Mouse (Mus musculus): ENCODE results near the gene Inafm2. TPM values are rescaled to one million over a fixed set of nuclear protein-coding genes. Genes with fewer than 3 reads are reported as not detected.

Inafm2 gene
- polyA plus RNA-seq, 1 experiment from 2014 or later, result 31.9 TPM

DNA sequence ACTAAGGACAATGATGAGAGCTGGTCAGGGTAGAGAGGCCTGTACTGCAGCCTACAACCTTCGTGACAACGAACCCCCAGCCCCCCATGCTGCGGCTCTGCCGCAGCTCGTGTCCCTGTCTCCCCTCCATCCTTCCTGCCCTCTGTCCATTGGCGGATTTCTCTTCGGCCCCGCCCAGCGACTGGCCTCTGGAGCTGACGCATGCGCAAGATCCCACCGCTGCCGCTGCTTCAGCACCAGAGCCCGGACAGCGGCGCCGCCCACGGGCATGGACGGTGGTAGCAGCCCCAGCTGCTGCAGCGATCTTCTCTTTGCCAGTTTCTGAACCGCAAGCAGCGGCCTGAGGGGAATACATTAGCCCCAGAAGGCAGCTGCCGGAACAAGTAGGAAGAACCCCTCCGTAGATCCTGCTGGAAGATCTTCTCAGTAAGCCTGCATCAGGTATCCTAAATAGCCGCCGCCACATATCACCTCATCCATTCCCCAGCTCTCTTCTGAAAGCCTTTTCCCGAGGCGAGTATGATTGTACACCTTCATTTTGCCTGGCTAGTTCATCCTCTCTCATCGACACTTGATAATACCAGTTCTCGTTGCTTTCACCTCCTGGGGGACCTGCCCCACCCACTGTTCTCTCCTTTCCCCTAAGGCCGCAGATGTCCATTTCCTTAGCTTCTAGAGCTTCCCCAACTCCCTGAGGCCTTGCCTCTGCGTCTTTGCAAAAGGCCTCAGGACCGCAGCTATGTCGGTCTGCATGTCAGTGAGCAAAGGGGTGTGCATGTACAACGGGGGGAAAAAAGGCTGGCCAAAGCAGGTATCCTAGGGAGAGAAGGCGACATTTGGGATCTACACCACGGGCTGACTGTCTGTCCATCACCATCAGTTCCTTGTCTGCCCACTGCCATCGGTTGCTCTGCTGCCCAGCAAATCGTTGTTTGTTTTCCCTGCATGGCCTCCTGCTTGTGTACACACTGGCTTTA lies 34.2 kb downstream of the Inafm2 start, which contains the start of gene Disp2:
Gene Disp2 (plus strand): TSS at position 216 of the 977 bp plus-strand sequence.
- Histone ChIP-seq H3K4me2 (ENCODE audit: low read length) (peak within 1 kb of the TSS; percentile 58), H3K4me1 (replicated peaks; ENCODE audit: control insufficient read depth, insufficient read depth, low read length) (no peaks in the 10 kb centered on the region), H3K27ac (ENCODE audit: low read depth) (no peak within 1 kb of the TSS), H3K27me3 (replicated peaks; ENCODE audit: control insufficient read depth, insufficient read depth, low read length) (0 out of 2 replicates have a peak, but pooled peaks cover 3% of the 10 kb centered on the region), H3K4me3 (ENCODE audit: low read depth, low read length) (peak within 1 kb of the TSS; percentile 30), H3K36me3 (ENCODE audit: control insufficient read depth, insufficient read depth, low read length) (no peaks in the 10 kb centered on the region), H3K9ac (ENCODE audit: low read length) (0 out of 2 replicates have a peak within 1 kb of the TSS, but pooled peaks have one; percentile 17), H3K9me3 (ENCODE audit: control insufficient read depth, low read length) (no peaks in the 10 kb centered on the region)
- WGBS, result 11% methylated on average over 39 of the region's 39 CpGs
- ATAC-seq (replicated peaks; ENCODE audit: low FRiP score, low TSS enrichment, low read depth) (peak; percentile 88), DNase-seq (ENCODE audit: low spot score) (peak; percentile 96)

- ATAC-seq (replicated peaks; ENCODE audit: low FRiP score, low TSS enrichment, low read depth), result no peak
- 28% methylated on average over 1 of the region's 1 CpGs for WGBS
- no peak for DNase-seq (ENCODE audit: low spot score)
- H3K4me3 ChIP-seq (ENCODE audit: low read depth, low read length), result no peak overlapping the region
- no peak overlapping the region for H3K4me2 ChIP-seq (ENCODE audit: low read length)
- no peaks in the 10 kb centered on the region for H3K9me3 ChIP-seq (ENCODE audit: control insufficient read depth, low read length)
- H3K36me3 ChIP-seq (ENCODE audit: control insufficient read depth, insufficient read depth, low read length), result no peaks in the 10 kb centered on the region
- no peak overlapping the region for H3K9ac ChIP-seq (ENCODE audit: low read length)
- 0 out of 2 replicates have a peak, but pooled peaks cover 3% of the 10 kb centered on the region for H3K27me3 ChIP-seq (replicated peaks; ENCODE audit: control insufficient read depth, insufficient read depth, low read length)
- no peak overlapping the region for H3K27ac ChIP-seq (ENCODE audit: low read depth)
- H3K4me1 ChIP-seq (replicated peaks; ENCODE audit: control insufficient read depth, insufficient read depth, low read length), result no peaks in the 10 kb centered on the region
Observed at GRCm38 (mm10) chr2:118781115-118781514, 35.6 kb downstream of the Inafm2 start.

DNA sequence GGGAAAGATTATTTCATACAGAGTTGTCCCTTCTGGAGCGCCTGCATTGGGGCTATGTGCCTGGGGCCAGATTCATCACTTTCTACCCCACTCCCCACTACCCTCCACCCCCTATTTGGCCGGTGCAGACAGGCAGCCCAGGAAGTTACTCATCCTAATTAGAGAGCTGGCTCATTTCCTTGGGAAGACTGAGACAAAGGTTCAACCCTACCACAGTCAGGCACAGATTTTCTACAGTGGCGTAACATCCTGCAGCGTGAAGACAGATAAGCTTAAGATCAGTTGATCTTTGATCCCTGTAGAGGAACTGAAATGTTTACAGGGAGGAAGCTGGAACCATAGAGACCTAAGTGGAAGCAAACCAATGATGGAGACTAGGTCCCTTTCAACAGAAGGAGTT lies 36.7 kb downstream of the Inafm2 start:
- no peaks in the 10 kb centered on the region for H3K4me1 ChIP-seq (replicated peaks; ENCODE audit: control insufficient read depth, insufficient read depth, low read length)
- no peaks in the 10 kb centered on the region for H3K36me3 ChIP-seq (ENCODE audit: control insufficient read depth, insufficient read depth, low read length)
- H3K4me2 ChIP-seq (ENCODE audit: low read length), result no peak overlapping the region
- H3K27me3 ChIP-seq (replicated peaks; ENCODE audit: control insufficient read depth, insufficient read depth, low read length), result 0 out of 2 replicates have a peak, but pooled peaks cover 3% of the 10 kb centered on the region
- no peak overlapping the region for H3K9ac ChIP-seq (ENCODE audit: low read length)
- 61% methylated on average over 4 of the region's 4 CpGs for WGBS
- no peak overlapping the region for H3K4me3 ChIP-seq (ENCODE audit: low read depth, low read length)
- H3K27ac ChIP-seq (ENCODE audit: low read depth), result no peak overlapping the region
- no peak for ATAC-seq (replicated peaks; ENCODE audit: low FRiP score, low TSS enrichment, low read depth)
- H3K9me3 ChIP-seq (ENCODE audit: control insufficient read depth, low read length), result no peaks in the 10 kb centered on the region
- DNase-seq (ENCODE audit: low spot score), result no peak

GRCm38 (mm10) chr2:118783093-118783492 lies 37.5 kb downstream of the Inafm2 start:
- Histone ChIP-seq H3K4me1 (replicated peaks; ENCODE audit: control insufficient read depth, insufficient read depth, low read length) (no peaks in the 10 kb centered on the region), H3K9me3 (ENCODE audit: control insufficient read depth, low read length) (no peaks in the 10 kb centered on the region), H3K9ac (ENCODE audit: low read length) (no peak overlapping the region), H3K4me3 (ENCODE audit: low read depth, low read length) (no peak overlapping the region), H3K27me3 (replicated peaks; ENCODE audit: control insufficient read depth, insufficient read depth, low read length) (0 out of 2 replicates have a peak, but pooled peaks cover 3% of the 10 kb centered on the region), H3K36me3 (ENCODE audit: control insufficient read depth, insufficient read depth, low read length) (no peaks in the 10 kb centered on the region), H3K4me2 (ENCODE audit: low read length) (no peak overlapping the region), H3K27ac (ENCODE audit: low read depth) (no peak overlapping the region)
- ATAC-seq (replicated peaks; ENCODE audit: low FRiP score, low TSS enrichment, low read depth) (no peak), DNase-seq (ENCODE audit: low spot score) (no peak)
- 53% methylated on average over 5 of the region's 5 CpGs for WGBS

DNA sequence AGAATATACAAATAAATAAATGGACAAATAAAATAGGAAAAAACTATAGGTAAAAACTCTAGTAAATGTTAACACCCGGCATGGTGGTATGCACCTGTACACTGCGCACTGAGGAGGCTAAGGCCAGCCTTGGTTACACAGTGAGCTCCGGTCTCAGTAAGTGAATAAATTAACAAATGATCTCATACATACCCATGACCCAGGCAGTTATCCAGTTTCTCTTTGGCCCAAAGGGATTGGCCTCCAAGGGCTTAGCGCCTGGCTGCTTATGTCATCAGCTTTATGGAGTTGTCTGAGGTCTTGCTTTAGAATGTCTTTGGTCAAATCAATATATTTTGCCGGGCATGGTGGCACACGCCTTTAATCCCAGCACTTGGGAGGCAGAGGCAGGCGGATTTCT lies 38.1 kb downstream of the Inafm2 start:
- no peak for ATAC-seq (replicated peaks; ENCODE audit: low FRiP score, low TSS enrichment, low read depth)
- no peak overlapping the region for H3K4me2 ChIP-seq (ENCODE audit: low read length)
- 0 out of 2 replicates have a peak, but pooled peaks cover 3% of the 10 kb centered on the region for H3K27me3 ChIP-seq (replicated peaks; ENCODE audit: control insufficient read depth, insufficient read depth, low read length)
- no peaks in the 10 kb centered on the region for H3K36me3 ChIP-seq (ENCODE audit: control insufficient read depth, insufficient read depth, low read length)
- H3K4me1 ChIP-seq (replicated peaks; ENCODE audit: control insufficient read depth, insufficient read depth, low read length), result no peaks in the 10 kb centered on the region
- no peak overlapping the region for H3K4me3 ChIP-seq (ENCODE audit: low read depth, low read length)
- no peak overlapping the region for H3K9ac ChIP-seq (ENCODE audit: low read length)
- no peaks in the 10 kb centered on the region for H3K9me3 ChIP-seq (ENCODE audit: control insufficient read depth, low read length)
- no peak for DNase-seq (ENCODE audit: low spot score)
- no peak overlapping the region for H3K27ac ChIP-seq (ENCODE audit: low read depth)
- 88% methylated on average over 7 of the region's 7 CpGs for WGBS

GRCm38 (mm10) chr2:118786525-118786924 lies 41.0 kb downstream of the Inafm2 start:
- no peak overlapping the region for H3K9ac ChIP-seq (ENCODE audit: low read length)
- H3K4me2 ChIP-seq (ENCODE audit: low read length), result no peak overlapping the region
- no peaks in the 10 kb centered on the region for H3K9me3 ChIP-seq (ENCODE audit: control insufficient read depth, low read length)
- ATAC-seq (replicated peaks; ENCODE audit: low FRiP score, low TSS enrichment, low read depth) (no peak), DNase-seq (ENCODE audit: low spot score) (no peak)
- 0 out of 2 replicates have a peak, but pooled peaks cover 3% of the 10 kb centered on the region for H3K27me3 ChIP-seq (replicated peaks; ENCODE audit: control insufficient read depth, insufficient read depth, low read length)
- peaks cover 5% of the 10 kb centered on the region for H3K4me1 ChIP-seq (replicated peaks; ENCODE audit: control insufficient read depth, insufficient read depth, low read length)
- no peak overlapping the region for H3K27ac ChIP-seq (ENCODE audit: low read depth)
- H3K4me3 ChIP-seq (ENCODE audit: low read depth, low read length), result no peak overlapping the region
- WGBS, result 81% methylated on average over 5 of the region's 5 CpGs
- no peaks in the 10 kb centered on the region for H3K36me3 ChIP-seq (ENCODE audit: control insufficient read depth, insufficient read depth, low read length)

- WGBS, result 91% methylated on average over 11 of the region's 11 CpGs
- Histone ChIP-seq H3K9ac (ENCODE audit: low read length) (no peak overlapping the region), H3K27me3 (replicated peaks; ENCODE audit: control insufficient read depth, insufficient read depth, low read length) (0 out of 2 replicates have a peak, but pooled peaks cover 2% of the 10 kb centered on the region), H3K4me3 (ENCODE audit: low read depth, low read length) (no peak overlapping the region), H3K36me3 (ENCODE audit: control insufficient read depth, insufficient read depth, low read length) (no peaks in the 10 kb centered on the region), H3K4me2 (ENCODE audit: low read length) (no peak overlapping the region), H3K27ac (ENCODE audit: low read depth) (no peak overlapping the region), H3K4me1 (replicated peaks; ENCODE audit: control insufficient read depth, insufficient read depth, low read length) (peaks cover 5% of the 10 kb centered on the region), H3K9me3 (ENCODE audit: control insufficient read depth, low read length) (no peaks in the 10 kb centered on the region)
- ATAC-seq (replicated peaks; ENCODE audit: low FRiP score, low TSS enrichment, low read depth) (no peak), DNase-seq (ENCODE audit: low spot score) (no peak)
Observed at GRCm38 (mm10) chr2:118789501-118789900, 43.9 kb downstream of the Inafm2 start.

- 55% methylated on average over 12 of the region's 12 CpGs for WGBS
- Histone ChIP-seq H3K9ac (ENCODE audit: low read length) (no peak overlapping the region), H3K27me3 (replicated peaks; ENCODE audit: control insufficient read depth, insufficient read depth, low read length) (no peaks in the 10 kb centered on the region), H3K4me1 (replicated peaks; ENCODE audit: control insufficient read depth, insufficient read depth, low read length) (peaks cover 5% of the 10 kb centered on the region), H3K4me2 (ENCODE audit: low read length) (peak overlapping the region; percentile 39), H3K27ac (ENCODE audit: low read depth) (no peak overlapping the region), H3K4me3 (ENCODE audit: low read depth, low read length) (no peak overlapping the region), H3K36me3 (ENCODE audit: control insufficient read depth, insufficient read depth, low read length) (no peaks in the 10 kb centered on the region), H3K9me3 (ENCODE audit: control insufficient read depth, low read length) (no peaks in the 10 kb centered on the region)
- 0 out of 2 replicates have a peak, but pooled peaks have one; percentile 10 for ATAC-seq (replicated peaks; ENCODE audit: low FRiP score, low TSS enrichment, low read depth)
- no peak for DNase-seq (ENCODE audit: low spot score)
Observed at GRCm38 (mm10) chr2:118790221-118790550, 44.6 kb downstream of the Inafm2 start.

All from intestine, embryonic 14.5 days (tissue).